Mouse (Mus musculus) midbrain, embryonic 15.5 days (tissue): Measurements from ENCODE around the gene Zfp619. TPM values are rescaled to one million over a fixed set of nuclear protein-coding genes. Genes with fewer than 3 reads are reported as not detected.
"Not testable (repeated sequence)": the region's sequence is repeated elsewhere in the genome, so short reads cannot be mapped to it uniquely, and the experiment has no call there.

ENCODE experiments used
- ATAC-seq: fragments of 200-750 bp; cut with Nextera tagmentation; replicated peaks from 2 replicates; pipeline ENCODE4 v1.8.0; 2017; ENCODE audit warnings: moderate TSS enrichment
- H3K27ac ChIP-seq: fragments of 300-500 bp; sonication (generic); 2 replicates; pipeline ENCODE4 v1.5.1; 2015; ENCODE audit warnings: mild to moderate bottlenecking, inconsistent platforms
- H3K27me3 ChIP-seq: fragments of 300-500 bp; sonication (generic); replicated peaks from 2 replicates; pipeline ENCODE4 v1.6.1; 2015; ENCODE audit warnings: inconsistent platforms
- H3K36me3 ChIP-seq: fragments of 300-500 bp; sonication (generic); replicated peaks from 2 replicates; pipeline ENCODE4 v1.6.1; 2015; ENCODE audit warnings: inconsistent platforms
- H3K4me1 ChIP-seq: fragments of 300-500 bp; sonication (generic); 2 replicates; pipeline ENCODE4 v1.6.1; 2015; ENCODE audit warnings: inconsistent platforms
- H3K4me2 ChIP-seq: fragments of 300-500 bp; sonication (generic); 2 replicates; pipeline ENCODE4 v1.6.1; 2015; ENCODE audit warnings: inconsistent platforms, mild to moderate bottlenecking, moderate library complexity
- H3K4me3 ChIP-seq: fragments of 300-500 bp; sonication (generic); 2 replicates; pipeline ENCODE4 v1.5.1; 2015; ENCODE audit warnings: mild to moderate bottlenecking, inconsistent platforms
- H3K9ac ChIP-seq: fragments of 300-500 bp; sonication (generic); 2 replicates; pipeline ENCODE4 v1.6.1; 2015; ENCODE audit warnings: mild to moderate bottlenecking, inconsistent platforms
- H3K9me3 ChIP-seq: fragments of 300-500 bp; sonication (generic); 2 replicates; pipeline ENCODE4 v1.6.1; 2016; ENCODE audit warnings: inconsistent platforms
- WGBS: fragments of 180-500 bp; shearing (Covaris S2); methylation state at CpG from one replicate; pipeline ENCODE4 v1.1.7; 2015; ENCODE audit warnings: mixed read lengths; 5-methylcytosine and 5-hydroxymethylcytosine counted together
- polyA plus RNA-seq: library from polyadenylated mRNA; unstranded; fragments of >200 nt; fragmentation: Nextera tagmentation; extraction: Ambion mirVana; gene quantifications from 2 replicates; pipeline ENCODE4 v1.2.1, GENCODE M21; 2015

The Zfp619 gene
- polyA plus RNA-seq, 1 experiment from 2014 or later = 3.9 TPM

- Histone ChIP-seq H3K27me3 (no peaks in the 10 kb centered on the region), H3K4me1 (peaks cover 12% of the 10 kb centered on the region), H3K9ac (no peak overlapping the region; the same call in 1 of the 2 replicates), H3K4me2 (peak overlapping the region; percentile 67), H3K9me3 (no peaks in the 10 kb centered on the region), H3K36me3 (no peaks in the 10 kb centered on the region), H3K4me3 (peak overlapping the region; percentile 44), H3K27ac (peak overlapping the region; percentile 78; the same call in 1 of the 2 replicates)
- WGBS = 51% methylated on average over 10 of the region's 10 CpGs
- ATAC-seq = 0 out of 2 replicates have a peak, but pooled peaks have one; percentile 3
These were observed 27.6 kb downstream of the Zfp619 start for GRCm38 (mm10) chr7:39545134-39545533.

DNA sequence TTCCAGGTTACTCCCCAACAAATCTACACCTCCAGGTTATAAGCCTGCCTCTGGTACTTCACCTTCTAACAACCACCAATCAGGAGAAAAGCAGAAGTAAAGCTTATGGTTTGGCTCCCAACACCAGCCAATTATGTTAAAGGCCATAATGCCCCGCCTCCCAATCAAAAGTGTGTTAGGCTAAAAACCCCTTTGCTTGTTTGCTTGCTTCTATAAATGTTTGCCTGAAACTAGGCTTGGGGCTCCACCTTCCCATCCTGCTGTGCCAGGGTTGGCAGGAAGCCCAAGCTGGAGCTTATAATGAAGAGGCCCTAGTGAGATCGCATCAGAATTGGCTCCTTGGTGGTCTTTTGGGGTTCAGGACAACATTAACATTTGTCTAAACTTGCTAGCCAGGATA lies 31.8 kb downstream of the Zfp619 start:
- Histone ChIP-seq H3K27ac (no peak overlapping the region), H3K4me1 (peaks cover 24% of the 10 kb centered on the region), H3K4me3 (no peak overlapping the region), H3K27me3 (no peaks in the 10 kb centered on the region), H3K9ac (no peak overlapping the region), H3K9me3 (no peaks in the 10 kb centered on the region), H3K36me3 (no peaks in the 10 kb centered on the region), H3K4me2 (no peak overlapping the region)
- 80% methylated on average over 2 of the region's 2 CpGs for WGBS
- ATAC-seq = no peak

GRCm38 (mm10) chr7:39551976-39552891 lies 34.7 kb downstream of the Zfp619 start:
- peak overlapping the region; percentile 96 for H3K27ac ChIP-seq
- 3% methylated on average over 52 of the region's 52 CpGs for WGBS
- peak overlapping the region; percentile 85 for H3K4me3 ChIP-seq
- H3K9ac ChIP-seq = peak overlapping the region; percentile 92
- H3K4me1 ChIP-seq = peaks cover 20% of the 10 kb centered on the region
- H3K9me3 ChIP-seq = no peaks in the 10 kb centered on the region
- peak overlapping the region; percentile 57 for H3K4me2 ChIP-seq
- peak; percentile 99 for ATAC-seq
- no peaks in the 10 kb centered on the region for H3K27me3 ChIP-seq
- H3K36me3 ChIP-seq = peaks cover 8% of the 10 kb centered on the region; the same call in 1 of the 2 replicates

- Histone ChIP-seq H3K27ac (peak overlapping the region; percentile 96; the same call in 1 of the 2 replicates), H3K36me3 (peaks cover 11% of the 10 kb centered on the region; the same call in 1 of the 2 replicates), H3K4me2 (peak overlapping the region; percentile 57), H3K9ac (0 out of 2 replicates have a peak overlapping the region, but pooled peaks have one; percentile 92), H3K4me1 (peaks cover 20% of the 10 kb centered on the region), H3K27me3 (no peaks in the 10 kb centered on the region), H3K4me3 (peak overlapping the region; percentile 85), H3K9me3 (no peaks in the 10 kb centered on the region)
- 0 out of 2 replicates have a peak, but pooled peaks have one; percentile 0 for ATAC-seq
- 24% methylated on average over 5 of the region's 5 CpGs for WGBS
These were observed 35.4 kb downstream of the Zfp619 start for GRCm38 (mm10) chr7:39552993-39553392.

DNA sequence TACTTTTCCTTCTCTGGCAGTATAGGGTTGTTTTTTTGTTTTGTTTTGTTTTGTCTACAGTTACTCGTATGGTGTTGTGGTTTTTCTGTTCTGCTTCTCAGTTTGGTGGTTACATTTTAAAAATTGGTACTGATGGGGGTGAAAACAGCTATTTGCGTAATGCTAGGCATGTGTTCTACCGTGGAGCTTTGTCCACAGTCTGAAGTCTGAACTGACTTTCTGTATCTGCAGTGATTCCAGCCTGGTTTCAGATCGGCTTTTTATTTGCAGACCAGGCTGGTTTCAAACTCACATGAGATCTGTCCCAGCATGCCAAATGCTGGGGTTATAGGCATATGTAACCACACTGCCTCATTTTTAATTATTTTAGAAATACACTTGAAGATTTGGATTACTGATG lies 36.3 kb downstream of the Zfp619 start:
- Histone ChIP-seq H3K4me1 (peaks cover 20% of the 10 kb centered on the region), H3K4me3 (no peak overlapping the region), H3K27ac (no peak overlapping the region), H3K27me3 (no peaks in the 10 kb centered on the region), H3K4me2 (no peak overlapping the region), H3K9me3 (no peaks in the 10 kb centered on the region), H3K36me3 (peaks cover 11% of the 10 kb centered on the region; the same call in 1 of the 2 replicates), H3K9ac (no peak overlapping the region)
- 86% methylated on average over 4 of the region's 4 CpGs for WGBS
- no peak for ATAC-seq

GRCm38 (mm10) chr7:39580066-39580465 lies 62.5 kb downstream of the Zfp619 start:
- H3K36me3 ChIP-seq = no peaks in the 10 kb centered on the region
- no peaks in the 10 kb centered on the region for H3K9me3 ChIP-seq
- H3K4me3 ChIP-seq = no peak overlapping the region
- H3K4me2 ChIP-seq = no peak overlapping the region
- WGBS = 73% methylated on average over 2 of the region's 2 CpGs
- no peak for ATAC-seq
- H3K27ac ChIP-seq = no peak overlapping the region
- H3K9ac ChIP-seq = no peak overlapping the region
- H3K27me3 ChIP-seq = no peaks in the 10 kb centered on the region
- no peaks in the 10 kb centered on the region for H3K4me1 ChIP-seq

DNA sequence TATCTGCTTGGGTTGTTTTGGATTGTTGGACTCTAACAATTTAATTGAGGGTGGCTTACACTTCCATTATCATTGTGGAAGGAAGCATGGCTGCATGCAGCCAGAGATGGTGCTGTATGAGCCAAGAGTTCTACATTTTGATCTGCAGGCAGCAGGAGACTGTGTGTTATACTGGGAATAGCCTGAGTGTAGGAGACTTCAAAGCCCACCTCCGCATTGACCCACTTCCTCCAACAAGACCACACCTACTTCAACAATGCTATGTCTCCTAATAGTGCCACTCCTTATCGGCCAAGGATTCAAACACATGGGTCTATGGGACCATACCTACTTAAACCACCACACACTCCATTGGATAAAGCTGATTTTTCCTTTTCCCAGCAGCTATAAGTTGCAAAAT lies 63.0 kb downstream of the Zfp619 start:
- Histone ChIP-seq H3K4me1 (no peaks in the 10 kb centered on the region), H3K27me3 (no peaks in the 10 kb centered on the region), H3K4me3 (no peak overlapping the region), H3K36me3 (no peaks in the 10 kb centered on the region), H3K27ac (no peak overlapping the region), H3K9ac (no peak overlapping the region), H3K4me2 (no peak overlapping the region), H3K9me3 (no peaks in the 10 kb centered on the region)
- 91% methylated on average over 2 of the region's 2 CpGs for WGBS
- ATAC-seq = 0 out of 2 replicates have a peak, but pooled peaks have one; percentile 24

DNA sequence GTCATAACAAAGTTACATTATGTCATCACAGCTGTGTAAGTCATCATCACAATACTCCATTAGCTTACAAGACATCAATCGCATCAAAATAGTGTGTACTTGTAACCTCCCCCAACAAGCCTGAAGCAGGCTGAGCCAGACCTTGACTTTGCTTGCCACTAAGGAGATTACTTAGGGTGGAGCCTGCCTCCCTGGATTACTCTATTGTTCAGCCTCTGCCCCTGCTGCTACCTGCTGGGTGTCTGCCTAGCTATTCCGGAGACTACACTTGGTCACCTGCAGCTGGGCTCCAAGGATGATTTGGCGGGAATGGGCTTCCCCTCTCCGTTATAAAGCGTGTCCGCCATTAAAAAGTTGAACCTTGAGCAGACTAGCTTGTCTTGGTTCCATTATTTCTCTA lies 69.3 kb downstream of the Zfp619 start:
- H3K4me3 ChIP-seq, H3K4me1 ChIP-seq, H3K9me3 ChIP-seq, H3K9ac ChIP-seq, H3K27me3 ChIP-seq, H3K4me2 ChIP-seq, H3K27ac ChIP-seq, ATAC-seq, H3K36me3 ChIP-seq: not testable (repeated sequence)
- WGBS = 50% methylated on average over 6 of the region's 6 CpGs

- Histone ChIP-seq H3K27ac (peak overlapping the region; percentile 83), H3K36me3 (no peaks in the 10 kb centered on the region), H3K4me2 (peak overlapping the region; percentile 57), H3K4me1 (peaks cover 2% of the 10 kb centered on the region; the same call in 1 of the 2 replicates), H3K4me3 (peak overlapping the region; percentile 48), H3K27me3 (no peaks in the 10 kb centered on the region), H3K9ac (peak overlapping the region; percentile 63; the same call in 1 of the 2 replicates), H3K9me3 (no peaks in the 10 kb centered on the region)
- peak; percentile 30 for ATAC-seq
- 71% methylated on average over 1 of the region's 1 CpGs for WGBS
These were observed 70.5 kb downstream of the Zfp619 start for GRCm38 (mm10) chr7:39588037-39588436.

GRCm38 (mm10) chr7:39588471-39589041 lies 71.0 kb downstream of the Zfp619 start:
- WGBS = under 1% methylated on average over 45 of the region's 62 CpGs
- Histone ChIP-seq H3K9ac (peak overlapping the region; percentile 63), H3K4me3 (peak overlapping the region; percentile 48), H3K4me2 (peak overlapping the region; percentile 57), H3K27ac (peak overlapping the region; percentile 83)
- peak; percentile 96 for ATAC-seq
- H3K4me1 ChIP-seq, H3K9me3 ChIP-seq, H3K36me3 ChIP-seq, H3K27me3 ChIP-seq: not testable (repeated sequence)

GRCm38 (mm10) chr7:39589044-39589443 lies 71.5 kb downstream of the Zfp619 start:
- not testable (repeated sequence) for H3K9me3 ChIP-seq, H3K4me1 ChIP-seq, H3K36me3 ChIP-seq, H3K27me3 ChIP-seq
- WGBS = 43% methylated on average over 7 of the region's 7 CpGs
- Histone ChIP-seq H3K4me3 (peak overlapping the region; percentile 48), H3K9ac (peak overlapping the region; percentile 63; the same call in 1 of the 2 replicates), H3K27ac (peak overlapping the region; percentile 83), H3K4me2 (peak overlapping the region; percentile 57)
- peak; percentile 52 for ATAC-seq
